Mouse (Mus musculus): ENCODE data around the gene Zfp687.

Zfp687 gene

GRCm38 (mm10) chr3:95018741-95019140, 3.5 kb upstream of the Zfp687 start:
- peak; percentile 79 for DNase-seq (ENCODE audit: low read depth, low spot score)

GRCm38 (mm10) chr3:95016532-95017056, 1.3 kb upstream of the Zfp687 start:
- DNase-seq (ENCODE audit: low read depth, low spot score) = no peak

- DNase-seq (ENCODE audit: low read depth, low spot score) = peak; percentile 95
Observed at GRCm38 (mm10) chr3:95015891-95016531, 763 bp upstream of the Zfp687 start.

GRCm38 (mm10) chr3:95014428-95015151, 658 bp downstream of the Zfp687 start:
- DNase-seq (ENCODE audit: low read depth, low spot score) = peak; percentile 56

GRCm38 (mm10) chr3:95013699-95014427, 1.4 kb downstream of the Zfp687 start:
- DNase-seq (ENCODE audit: low read depth, low spot score) = no peak

GRCm38 (mm10) chr3:95012982-95013381, 2.3 kb downstream of the Zfp687 start:
- no peak for DNase-seq (ENCODE audit: low read depth, low spot score)

GRCm38 (mm10) chr3:95010396-95010795, 4.9 kb downstream of the Zfp687 start:
- DNase-seq (ENCODE audit: low read depth, low spot score) = no peak

- DNase-seq (ENCODE audit: low read depth, low spot score) = no peak
Observed at GRCm38 (mm10) chr3:95007706-95008105, 7.5 kb downstream of the Zfp687 start.

GRCm38 (mm10) chr3:95005651-95006050, 9.6 kb downstream of the Zfp687 start:
- no peak for DNase-seq (ENCODE audit: low read depth, low spot score)

- DNase-seq (ENCODE audit: low read depth, low spot score) = no peak
Observed at GRCm38 (mm10) chr3:95003273-95003672, 12.0 kb downstream of the Zfp687 start.

GRCm38 (mm10) chr3:95002569-95002968, 12.7 kb downstream of the Zfp687 start:
- DNase-seq (ENCODE audit: low read depth, low spot score) = no peak

GRCm38 (mm10) chr3:94996946-94997345, 18.3 kb downstream of the Zfp687 start:
- peak; percentile 82 for DNase-seq (ENCODE audit: low read depth, low spot score)

GRCm38 (mm10) chr3:94989159-94989761, 26.0 kb downstream of the Zfp687 start:
- DNase-seq (ENCODE audit: low read depth, low spot score) = no peak

- DNase-seq (ENCODE audit: low read depth, low spot score) = no peak
Observed at GRCm38 (mm10) chr3:94987578-94987977, 27.7 kb downstream of the Zfp687 start.

- DNase-seq (ENCODE audit: low read depth, low spot score) = no peak
Observed at GRCm38 (mm10) chr3:94985513-94985912, 29.7 kb downstream of the Zfp687 start.

GRCm38 (mm10) chr3:94984312-94984711, 30.9 kb downstream of the Zfp687 start:
- DNase-seq (ENCODE audit: low read depth, low spot score) = no peak

- peak; percentile 95 for DNase-seq (ENCODE audit: low read depth, low spot score)
Observed at GRCm38 (mm10) chr3:94974528-94975422, 40.5 kb downstream of the Zfp687 start, which contains the start of gene Pi4kb. Gene Pi4kb (plus strand): TSS chr3:94974731.

GRCm38 (mm10) chr3:94974026-94974527, 41.2 kb downstream of the Zfp687 start:
- no peak for DNase-seq (ENCODE audit: low read depth, low spot score)

- no peak for DNase-seq (ENCODE audit: low read depth, low spot score)
Observed at GRCm38 (mm10) chr3:94973620-94974019, 41.6 kb downstream of the Zfp687 start.

GRCm38 (mm10) chr3:94972552-94972951, 42.7 kb downstream of the Zfp687 start:
- DNase-seq (ENCODE audit: low read depth, low spot score) = no peak

- DNase-seq (ENCODE audit: low read depth, low spot score) = no peak
Observed at GRCm38 (mm10) chr3:94965878-94966277, 49.4 kb downstream of the Zfp687 start.

All from CD4-positive helper T cell, adult 2 months (primary cell).